Mouse (Mus musculus): ENCODE data around the gene Naa16.

GRCm38 (mm10) chr14:79280456-79280855, 110.1 kb downstream of the Naa16 start:
- TF ChIP-seq POU5F1 (IDR thresholded peaks at IDR 0.05; ENCODE audit: borderline replicate concordance, low read length) (no peak), CTCF (conservative IDR thresholded peaks at IDR 0.05; ENCODE audit: low read length) (no peak)

All from E14TG2a.4 (cell line).